Mouse (Mus musculus): Measurements from ENCODE around the gene Fbln5.

DNA sequence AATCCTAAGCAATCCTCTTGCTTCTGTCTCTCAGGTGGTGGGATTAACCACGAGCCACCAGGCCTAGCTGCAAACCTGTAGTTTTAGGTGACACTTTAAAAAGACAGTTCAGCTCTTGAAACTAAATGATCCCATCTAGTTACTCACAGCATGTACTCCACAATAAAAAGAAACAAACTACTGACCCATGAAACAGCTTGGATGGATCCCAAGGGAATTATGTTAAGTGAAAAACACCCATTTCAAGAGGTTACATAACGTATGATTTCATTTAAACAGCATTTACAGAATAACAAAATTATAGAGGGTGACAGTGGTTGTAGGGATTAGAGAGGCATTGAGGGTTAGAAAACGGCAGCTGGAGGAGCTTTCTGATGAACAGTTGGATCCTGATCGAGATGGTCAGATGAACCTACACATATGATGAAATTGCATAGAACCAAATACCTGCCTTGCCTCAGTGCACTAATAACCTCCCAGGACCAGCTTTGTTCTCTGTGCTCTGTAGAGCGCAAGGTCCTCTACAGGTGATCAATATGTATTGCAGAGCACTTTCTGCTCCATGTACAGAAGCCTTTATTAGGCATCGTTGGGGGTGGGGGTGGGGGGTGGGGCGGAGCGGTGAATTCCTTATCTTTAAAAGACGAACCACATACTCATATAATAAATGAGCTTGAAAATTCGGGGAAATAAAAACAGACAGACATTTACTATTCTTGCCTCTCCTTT lies 17.9 kb upstream of the Fbln5 start:
- no peak for TF ChIP-seq EP300 (IDR thresholded peaks at IDR 0.05; ENCODE audit: low read depth)
- no peak for TF ChIP-seq CTCF (IDR thresholded peaks at IDR 0.05; ENCODE audit: low read depth)

All from liver, embryonic 14.5 days (tissue).